ENCODE assay signal across 39 mouse cellular contexts in genomic region chr5:106649995-106650394, GRCm38 (mm10). TPM values are rescaled to one million over a fixed set of nuclear protein-coding genes. Genes with fewer than 3 reads are reported as not detected.
DNase-seq lines count a peak whose midpoint lies in the region; ATAC-seq and TF ChIP-seq lines count a peak whose summit lies in the region.
"Had no signal": no experiment of that assay in that cellular context is flagged by ENCODE, and none has a peak within 500 bp of the region (broad histone marks: within the 10 kb centered on the region; RNA-seq: fewer than 3 reads in every experiment).

No protein-coding gene starts in this region.

- no peak overlapping the region for H3K4me3 ChIP-seq in midbrain, embryonic 11.5 days (ENCODE audit: low read depth, low read length)
- no peak overlapping the region for H3K4me3 ChIP-seq in midbrain, embryonic 10.5 days
- no peak overlapping the region for H3K4me3 ChIP-seq in heart, embryonic 11.5 days (ENCODE audit: low read depth, low read length)
- H3K4me3 ChIP-seq in left cerebral cortex, adult 2 months: no peak overlapping the region
- H3K4me3 ChIP-seq: forebrain, embryonic 13.5 days; heart, adult 2 months; heart, embryonic 13.5 days; hindbrain, embryonic 10.5 days; hindbrain, embryonic 15.5 days; limb, embryonic 12.5 days; lung, embryonic 15.5 days had no signal

- no peak overlapping the region for H3K4me2 ChIP-seq in midbrain, embryonic 11.5 days
- H3K4me2 ChIP-seq in heart, embryonic 11.5 days: no peak overlapping the region
- H3K4me2 ChIP-seq: forebrain, embryonic 13.5 days; heart, embryonic 13.5 days; hindbrain, embryonic 15.5 days; limb, embryonic 12.5 days; lung, embryonic 15.5 days had no signal

- no peaks in the 10 kb centered on the region for H3K27me3 ChIP-seq in midbrain, embryonic 11.5 days (ENCODE audit: control insufficient read depth, insufficient read depth, low read length)
- no peaks in the 10 kb centered on the region for H3K27me3 ChIP-seq in midbrain, embryonic 10.5 days (ENCODE audit: low read depth, poor library complexity, severe bottlenecking)
- no peaks in the 10 kb centered on the region for H3K27me3 ChIP-seq in heart, embryonic 11.5 days (ENCODE audit: control insufficient read depth, insufficient read depth, low read length)
- H3K27me3 ChIP-seq: forebrain, embryonic 13.5 days; heart, embryonic 13.5 days; hindbrain, embryonic 15.5 days; limb, embryonic 12.5 days; lung, embryonic 15.5 days; Patski had no signal

- peaks cover 3% of the 10 kb centered on the region for H3K36me3 ChIP-seq in midbrain, embryonic 11.5 days (ENCODE audit: control insufficient read depth, insufficient read depth, low read length)
- H3K36me3 ChIP-seq in midbrain, embryonic 10.5 days: peaks cover 34% of the 10 kb centered on the region
- H3K36me3 ChIP-seq in heart, embryonic 11.5 days (ENCODE audit: control insufficient read depth, insufficient read depth, low read length): peaks cover 3% of the 10 kb centered on the region
- H3K36me3 ChIP-seq: hindbrain, embryonic 15.5 days had no signal

- H3K27ac ChIP-seq in midbrain, embryonic 11.5 days (ENCODE audit: low read depth, low read length): no peak overlapping the region
- no peak overlapping the region for H3K27ac ChIP-seq in midbrain, embryonic 10.5 days (replicated peaks)
- no peak overlapping the region for H3K27ac ChIP-seq in heart, embryonic 11.5 days (ENCODE audit: low read depth, low read length)
- H3K27ac ChIP-seq in left cerebral cortex, adult 2 months: no peak overlapping the region
- H3K27ac ChIP-seq: forebrain, embryonic 13.5 days; heart, adult 2 months; heart, embryonic 13.5 days; hindbrain, embryonic 10.5 days; hindbrain, embryonic 15.5 days; limb, embryonic 12.5 days; lung, embryonic 15.5 days had no signal

- no peaks in the 10 kb centered on the region for H3K4me1 ChIP-seq in midbrain, embryonic 11.5 days (ENCODE audit: control insufficient read depth, insufficient read depth, low read length)
- H3K4me1 ChIP-seq in midbrain, embryonic 10.5 days: no peaks in the 10 kb centered on the region
- H3K4me1 ChIP-seq in heart, embryonic 11.5 days (ENCODE audit: control insufficient read depth, insufficient read depth, low read length): no peaks in the 10 kb centered on the region
- H3K4me1 ChIP-seq: forebrain, embryonic 13.5 days; hindbrain, embryonic 15.5 days; lung, embryonic 15.5 days had no signal

- no peak for TF ChIP-seq CTCF in left cerebral cortex, adult 2 months (IDR thresholded peaks at IDR 0.05)

- DNase-seq in midbrain, embryonic 11.5 days (ENCODE audit: low spot score, missing footprints): peak; percentile 51
- no peak for DNase-seq in midbrain, embryonic 10.5 days (ENCODE audit: low spot score)
- no peak for DNase-seq in cerebellum, postnatal 10 days
- DNase-seq in left cerebral cortex, adult 2 months (ENCODE audit: extremely low spot score in 1 of 2, low spot score in 2 of 2): no peak
- DNase-seq: adrenal gland, adult 2 months; adrenal gland, postnatal 36 days; cerebellum, adult 2 months; cerebellum, postnatal 25 days; gastrocnemius, postnatal 25 days; heart, adult 2 months; heart, postnatal 10 days; kidney, postnatal 25 days; lung, postnatal 4 days; right cerebral cortex, adult 18-20 months; thymus, adult 2 months; thymus, postnatal 36 days had no signal

- intact Hi-C loops in left cerebral cortex, adult 2 months (cut with DNase I): loop anchor here (2.0 to 5.0 kb wide), 3 partner anchors 183 to 648 kb away; no protein-coding TSS in a partner anchor

- no peak for ATAC-seq in midbrain, embryonic 11.5 days (ENCODE audit: low FRiP score)
- peak; percentile 47 for ATAC-seq in activated CD4-positive, CD25-positive, alpha-beta regulatory T cell, adult 4 months
- ATAC-seq in inflammation-experienced regulatory T-cells, adult 6 months: peak; percentile 68
- ATAC-seq in heart, embryonic 11.5 days (replicated peaks; ENCODE audit: insufficient number of reproducible peaks, low FRiP score, low TSS enrichment): no peak
- ATAC-seq: forebrain, embryonic 13.5 days; intestine, embryonic 16.5 days; midbrain, embryonic 16.5 days; Patski had no signal

- no peaks in the 10 kb centered on the region for H3K9me3 ChIP-seq in midbrain, embryonic 11.5 days (ENCODE audit: control insufficient read depth, low read length)
- H3K9me3 ChIP-seq in midbrain, embryonic 10.5 days (replicated peaks): no peaks in the 10 kb centered on the region
- H3K9me3 ChIP-seq in heart, embryonic 11.5 days (replicated peaks; ENCODE audit: control insufficient read depth, low read length): no peaks in the 10 kb centered on the region; the same call in 1 of the 2 replicates
- H3K9me3 ChIP-seq: forebrain, embryonic 13.5 days; G1E; heart, embryonic 13.5 days; hindbrain, embryonic 10.5 days; hindbrain, embryonic 15.5 days; lung, embryonic 15.5 days had no signal

- no peak overlapping the region for H3K9ac ChIP-seq in midbrain, embryonic 11.5 days (ENCODE audit: low read length)
- H3K9ac ChIP-seq in heart, embryonic 11.5 days (ENCODE audit: low read depth, low read length): no peak overlapping the region
- H3K9ac ChIP-seq: forebrain, embryonic 13.5 days; heart, embryonic 13.5 days; hindbrain, embryonic 15.5 days; limb, embryonic 12.5 days; lung, embryonic 15.5 days had no signal

RNA-seq across cellular contexts. Expression of gene Gm17304, which starts 41.1 kb away (rescaled TPM):
- not detected in 2 replicates for polyA plus RNA-seq in midbrain, embryonic 11.5 days (2014; fragmentation: Nextera tagmentation; extraction: Ambion mirVana)
- polyA plus RNA-seq in midbrain, embryonic 10.5 days (2016; fragmentation: Nextera tagmentation; extraction: Ambion mirVana): not detected in 2 replicates
- not detected for polyA plus RNA-seq in activated CD4-positive, CD25-positive, alpha-beta regulatory T cell, adult 4 months (2017; shearing (Covaris generic))
- not detected for polyA plus RNA-seq in inflammation-experienced regulatory T-cells, adult 6 months (2017; shearing (Covaris generic))
- polyA plus RNA-seq in heart, embryonic 11.5 days (2014; fragmentation: Nextera tagmentation; extraction: Ambion mirVana): not detected in 2 replicates
- total RNA-seq in left cerebral cortex, adult 2 months (2021): not detected
- total RNA-seq: adrenal gland, adult 2 months; adrenal gland, postnatal 36 days; G1E; gastrocnemius, postnatal 25 days; heart, adult 2 months; heart, postnatal 10 days; layer of hippocampus, adult 18-20 months; layer of hippocampus, postnatal 10 days; left cerebral cortex, adult 18-20 months; left cerebral cortex, postnatal 25 days; liver, adult 2 months; neutrophil, adult 5-6 weeks had no signal
- polyA plus RNA-seq: adrenal gland, adult 2 months; brain, embryonic 14.5 days; cerebellum, adult 2 months; embryonic facial prominence, embryonic 11.5 days; forebrain, embryonic 13.5 days; G1E; heart, adult 2 months; heart, embryonic 13.5 days; hindbrain, embryonic 10.5 days; hindbrain, embryonic 15.5 days; intestine, embryonic 16.5 days; limb, embryonic 12.5 days; liver, adult 2 months; liver, embryonic 16.5 days; lung, embryonic 15.5 days; midbrain, embryonic 16.5 days; neural tube, embryonic 11.5 days; Patski; thymus, adult 2 months had no signal

RNA-seq across cellular contexts. Expression of gene Zfp644, which starts 47.1 kb away (rescaled TPM):
- polyA plus RNA-seq in midbrain, embryonic 11.5 days (2014; fragmentation: Nextera tagmentation; extraction: Ambion mirVana): 77.6 and 89.9 TPM in 2 replicates
- 59.0 and 63.0 TPM in 2 replicates for polyA plus RNA-seq in midbrain, embryonic 10.5 days (2016; fragmentation: Nextera tagmentation; extraction: Ambion mirVana)
- polyA plus RNA-seq in activated CD4-positive, CD25-positive, alpha-beta regulatory T cell, adult 4 months (2017; shearing (Covaris generic)): 10 to 100 TPM; 30.0 to 36.1 TPM
- 10 to 100 TPM; 29.4 to 50.6 (median 42.5) TPM for polyA plus RNA-seq in inflammation-experienced regulatory T-cells, adult 6 months (2017; shearing (Covaris generic))
- polyA plus RNA-seq in heart, embryonic 11.5 days (2014; fragmentation: Nextera tagmentation; extraction: Ambion mirVana): 57.5 and 82.8 TPM in 2 replicates
- total RNA-seq in left cerebral cortex, adult 2 months (2021): 100 to 1,000 TPM; 113 to 118 TPM

Comparison
In these comparisons a context has a peak if more than half of its experiments do, and no peak if none do; other contexts are left out.
1. ATAC-seq: peak in activated CD4-positive, CD25-positive, alpha-beta regulatory T cell, adult 4 months (single experiment) and inflammation-experienced regulatory T-cells, adult 6 months (single experiment); none in midbrain, embryonic 11.5 days (single experiment) and heart, embryonic 11.5 days (single experiment).